Mouse (Mus musculus): Measurements from ENCODE around the gene Zfp511. TPM values are rescaled to one million over a fixed set of nuclear protein-coding genes. Genes with fewer than 3 reads are reported as not detected.

Zfp511 gene
- total RNA-seq, 2 experiments from 2014 or later: 6.9 to 7.4 TPM

GRCm38 (mm10) chr7:140081408-140082241, 45.4 kb downstream of the Zfp511 start:
- no peak for DNase-seq
- intact Hi-C loops (cut with DNase I; ENCODE audit: low total_unique reads): no loop called here

- intact Hi-C loops (cut with DNase I; ENCODE audit: low total_unique reads): no loop called here
- no peak for DNase-seq
Measured at GRCm38 (mm10) chr7:140082242-140082678, 46.1 kb downstream of the Zfp511 start, which contains the start of gene Caly. Gene Caly (minus strand): TSS chr7:140082548.

Small RNA genes within 50 kb of the gene (microRNA-seq; reads per million reads assigned to microRNA genes)
- 0 to 0.50 reads per million in 2 experiments for gene Mir7062

Other genes starting within 250 kb of the Zfp511 start
- under 1 TPM; 0.14 to 0.22 TPM for gene Adgra1, start 202.2 kb upstream of the Zfp511 start, total RNA-seq (2021)
- under 1 TPM; 0.04 to 0.08 TPM for gene Kndc1, start 141.7 kb upstream of the Zfp511 start, total RNA-seq (2021)
- not detected for gene Utf1, start 92.6 kb upstream of the Zfp511 start, total RNA-seq (2021)
- not detected for gene 6430531B16Rik, start 57.6 kb upstream of the Zfp511 start, total RNA-seq (2021)
- under 1 TPM; 0.59 to 0.75 TPM for gene Adam8, start 43.8 kb upstream of the Zfp511 start, total RNA-seq (2021)
- gene Tubgcp2, start 278 bp downstream of the Zfp511 start, total RNA-seq (2021): 10 to 100 TPM; 16.3 to 18.1 TPM
- gene Msx3, start 12.7 kb downstream of the Zfp511 start, total RNA-seq (2021): not detected
- under 1 TPM; 0.31 to 0.53 TPM for gene Caly, start 46.2 kb downstream of the Zfp511 start, total RNA-seq (2021)
- not detected for gene Prap1, start 57.0 kb downstream of the Zfp511 start, total RNA-seq (2021)
- gene Fuom, start 66.0 kb downstream of the Zfp511 start, total RNA-seq (2021): 10 to 100 TPM; 33.6 to 43.7 TPM
- gene Paox, start 79.4 kb downstream of the Zfp511 start, total RNA-seq (2021): 1 to 10 TPM; 3.7 to 4.7 TPM
- 100 to 1,000 TPM in 1 of 2 experiments, 10 to 100 TPM in 1; 91.8 to 114 TPM for gene Echs1, start 80.1 kb downstream of the Zfp511 start, total RNA-seq (2021)
- gene Mtg1, start 101.2 kb downstream of the Zfp511 start, total RNA-seq (2021): 10 to 100 TPM; 22.9 to 23.6 TPM
- gene Sprn, start 118.5 kb downstream of the Zfp511 start, total RNA-seq (2021): under 1 TPM; 0.23 to 0.47 TPM
- not detected for gene Olfr522, start 128.4 kb downstream of the Zfp511 start, total RNA-seq (2021)
- not detected for gene Olfr523, start 136.8 kb downstream of the Zfp511 start, total RNA-seq (2021)
- gene Olfr524, start 169.6 kb downstream of the Zfp511 start, total RNA-seq (2021): not detected
- not detected for gene Cd163l1, start 181.9 kb downstream of the Zfp511 start, total RNA-seq (2021)
- gene 5830411N06Rik, start 210.9 kb downstream of the Zfp511 start, total RNA-seq (2021): not detected